Mouse (Mus musculus): ENCODE results near the gene Aim2.

Gene Aim2

GRCm38 (mm10) chr1:173389431-173389830 lies 38.8 kb downstream of the Aim2 start:
- intact Hi-C loops (cut with DNase I) = no loop called here

GRCm38 (mm10) chr1:173389901-173390401 lies 39.3 kb downstream of the Aim2 start:
- intact Hi-C loops (cut with DNase I) = loop anchor here (10.0 kb wide), 3 partner anchors 775 to 985 kb away; partner anchors contain the start of gene Cfap45

GRCm38 (mm10) chr1:173391754-173392153 lies 41.1 kb downstream of the Aim2 start:
- intact Hi-C loops (cut with DNase I) = loop anchor here (10.0 kb wide), 3 partner anchors 777 to 987 kb away; partner anchors contain the start of gene Cfap45

GRCm38 (mm10) chr1:173398323-173398970 lies 47.8 kb downstream of the Aim2 start:
- intact Hi-C loops (cut with DNase I) = loop anchor here (5.0 to 10.0 kb wide), 5 partner anchors 61 to 994 kb away; partner anchors contain the start of gene Cfap45

- intact Hi-C loops (cut with DNase I) = no loop called here
Measured at GRCm38 (mm10) chr1:173404696-173405309, 54.1 kb downstream of the Aim2 start.

GRCm38 (mm10) chr1:173409066-173409465 lies 58.4 kb downstream of the Aim2 start:
- intact Hi-C loops (cut with DNase I) = no loop called here

- intact Hi-C loops (cut with DNase I) = no loop called here
Measured at GRCm38 (mm10) chr1:173411863-173412262, 61.2 kb downstream of the Aim2 start.

GRCm38 (mm10) chr1:173414631-173415030 lies 64.0 kb downstream of the Aim2 start:
- intact Hi-C loops (cut with DNase I) = no loop called here

- intact Hi-C loops (cut with DNase I) = no loop called here
Measured at GRCm38 (mm10) chr1:173418516-173418915, 67.8 kb downstream of the Aim2 start.

- intact Hi-C loops (cut with DNase I) = no loop called here
Measured at GRCm38 (mm10) chr1:173418936-173419621, 68.4 kb downstream of the Aim2 start.

- intact Hi-C loops (cut with DNase I) = no loop called here
Measured at GRCm38 (mm10) chr1:173420374-173420773, 69.7 kb downstream of the Aim2 start.

- intact Hi-C loops (cut with DNase I) = no loop called here
Measured at GRCm38 (mm10) chr1:173426345-173426744, 75.7 kb downstream of the Aim2 start.

- intact Hi-C loops (cut with DNase I) = no loop called here
Measured at GRCm38 (mm10) chr1:173427385-173427784, 76.7 kb downstream of the Aim2 start.

GRCm38 (mm10) chr1:173429995-173430699 lies 79.5 kb downstream of the Aim2 start:
- intact Hi-C loops (cut with DNase I) = no loop called here

- intact Hi-C loops (cut with DNase I) = no loop called here
Measured at GRCm38 (mm10) chr1:173432411-173432810, 81.7 kb downstream of the Aim2 start.

GRCm38 (mm10) chr1:173437161-173437953 lies 86.7 kb downstream of the Aim2 start:
- intact Hi-C loops (cut with DNase I) = no loop called here

- intact Hi-C loops (cut with DNase I) = no loop called here
Measured at GRCm38 (mm10) chr1:173440681-173441080, 90.0 kb downstream of the Aim2 start.

GRCm38 (mm10) chr1:173441210-173441609 lies 90.5 kb downstream of the Aim2 start:
- intact Hi-C loops (cut with DNase I) = no loop called here

- intact Hi-C loops (cut with DNase I) = no loop called here
Measured at GRCm38 (mm10) chr1:173443061-173443460, 92.4 kb downstream of the Aim2 start.

- intact Hi-C loops (cut with DNase I) = no loop called here
Measured at GRCm38 (mm10) chr1:173447067-173447466, 96.4 kb downstream of the Aim2 start.

- intact Hi-C loops (cut with DNase I) = no loop called here
Measured at GRCm38 (mm10) chr1:173450621-173451020, 99.9 kb downstream of the Aim2 start.
